Mouse (Mus musculus): ENCODE results near the gene Tpgs1.

DNA sequence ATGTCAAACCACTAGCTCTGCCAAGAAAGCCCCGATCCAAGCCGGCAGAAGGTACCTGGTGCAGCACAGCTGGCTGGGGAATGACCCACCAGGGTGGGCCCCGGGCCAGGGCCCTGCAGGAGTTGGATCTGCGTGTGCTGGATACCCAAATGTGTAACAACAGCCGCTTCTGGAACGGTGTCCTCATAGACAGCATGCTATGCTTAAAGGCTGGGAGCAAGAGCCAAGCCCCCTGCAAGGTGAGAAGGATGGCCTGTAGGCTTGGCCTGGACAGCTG lies 25.1 kb downstream of the Tpgs1 start:
- TF ChIP-seq TCF12 (IDR thresholded peaks at IDR 0.05; ENCODE audit: low read depth, low read length) (no peak), POLR2A (IDR thresholded peaks at IDR 0.05; ENCODE audit: low read depth, low read length) (no peak)
